Mouse (Mus musculus): ENCODE data around the gene Iqck. TPM values are rescaled to one million over a fixed set of nuclear protein-coding genes. Genes with fewer than 3 reads are reported as not detected.

The Iqck gene
- total and polyA plus RNA-seq, 3 experiments, result 0.39 to 0.68 (median 0.62) TPM

- no peak for TF ChIP-seq E2F4 (IDR thresholded peaks at IDR 0.05; ENCODE audit: insufficient replicate concordance, low read depth, low read length)
- no peak for TF ChIP-seq JUND (conservative IDR thresholded peaks at IDR 0.05; ENCODE audit: low read depth, low read length)
- no peak for TF ChIP-seq ZKSCAN1 (IDR thresholded peaks at IDR 0.05; ENCODE audit: borderline replicate concordance, low read depth, low read length)
- TF ChIP-seq IRF4 (IDR thresholded peaks at IDR 0.05; ENCODE audit: low read depth, low read length), result no peak
- TF ChIP-seq UBTF (IDR thresholded peaks at IDR 0.05; ENCODE audit: low read depth, low read length), result no peak
- TF ChIP-seq CHD1 (IDR thresholded peaks at IDR 0.05; ENCODE audit: low read depth, low read length), result no peak
- TF ChIP-seq ELF1 (IDR thresholded peaks at IDR 0.05; ENCODE audit: low read depth, low read length), result no peak
- TF ChIP-seq BHLHE40 (IDR thresholded peaks at IDR 0.05; ENCODE audit: low read depth, low read length), result no peak
- no peak for TF ChIP-seq ZNF384 (IDR thresholded peaks at IDR 0.05; ENCODE audit: low read depth, low read length)
- no peak for TF ChIP-seq USF1 (IDR thresholded peaks at IDR 0.05; ENCODE audit: low read depth, low read length)
- no peak for TF ChIP-seq POLR2A (IDR thresholded peaks at IDR 0.05; ENCODE audit: low read depth, low read length)
- no peak for TF ChIP-seq GABPA (IDR thresholded peaks at IDR 0.05; ENCODE audit: insufficient replicate concordance, low read depth, low read length)
- no peak for TF ChIP-seq PAX5 (IDR thresholded peaks at IDR 0.05; ENCODE audit: low read length)
- no peak for TF ChIP-seq CHD2 (IDR thresholded peaks at IDR 0.05; ENCODE audit: low read length)
- TF ChIP-seq RCOR1 (conservative IDR thresholded peaks at IDR 0.05; ENCODE audit: low read depth, low read length), result no peak
- TF ChIP-seq ZMIZ1 (IDR thresholded peaks at IDR 0.05; ENCODE audit: low read depth, low read length), result no peak
- Histone ChIP-seq H3K9me3 (replicated peaks; ENCODE audit: low read length) (no peaks in the 10 kb centered on the region), H3K4me3 (replicated peaks in 1 of 3; ENCODE audit: low read depth in 2 of 3, low read length in 2 of 3, poor library complexity in 1 of 3) (no peak overlapping the region), H3K27ac (ENCODE audit: insufficient read depth, low read depth) (no peak overlapping the region), H3K4me1 (ENCODE audit: control insufficient read depth in 1 of 2, insufficient read depth in 2 of 2) (peaks cover 0 to 3% of the 10 kb centered on the region in 2 experiments; a peak in 1 of 4 replicates), H3K36me3 (replicated peaks in 1 of 2; ENCODE audit: control insufficient read depth in 1 of 2, insufficient read depth in 1 of 2, low read length in 1 of 2) (no peaks in the 10 kb centered on the region), H3K27me3 (replicated peaks) (no peaks in the 10 kb centered on the region), H3K9ac (ENCODE audit: insufficient read depth, low read depth) (no peak overlapping the region), H3K79me2 (replicated peaks; ENCODE audit: control insufficient read depth, extremely low read depth, insufficient read depth, poor library complexity, severe bottlenecking) (no peaks in the 10 kb centered on the region), H3K4me2 (ENCODE audit: insufficient read depth, low read depth, poor library complexity, severe bottlenecking) (no peak overlapping the region)
- dilution Hi-C loops (cut with MboI; ENCODE audit: extremely low pct_ligation_motif_present, extremely low pct_unique_long_range_greater_than_20kb, low sequenced_read_pairs), result no loop called here
- in situ Hi-C loops (cut with MboI; ENCODE audit: low pct_ligation_motif_present, low pct_unique_long_range_greater_than_20kb, low sequenced_read_pairs), result no loop called here
- DNase-seq (ENCODE audit: extremely low read depth), result no peak
These were observed 86.7 kb downstream of the Iqck start for GRCm38 (mm10) chr7:118942297-118942696.

- TF ChIP-seq CTCF (conservative IDR thresholded peaks at IDR 0.05 in 1 of 2, IDR thresholded peaks at IDR 0.05 in 1 of 2; ENCODE audit: low read depth in 2 of 2, low read length in 2 of 2) (no peak), IRF4 (IDR thresholded peaks at IDR 0.05; ENCODE audit: low read depth, low read length) (no peak), CHD2 (IDR thresholded peaks at IDR 0.05; ENCODE audit: low read length) (no peak), MYC (IDR thresholded peaks at IDR 0.05; ENCODE audit: low read depth, low read length) (no peak), MAFK (IDR thresholded peaks at IDR 0.05; ENCODE audit: insufficient replicate concordance, low read length) (no peak), ZMIZ1 (IDR thresholded peaks at IDR 0.05; ENCODE audit: low read depth, low read length) (no peak), POLR2AphosphoS2 (IDR thresholded peaks at IDR 0.05; ENCODE audit: low read depth, low read length) (no peak), RCOR1 (conservative IDR thresholded peaks at IDR 0.05; ENCODE audit: low read depth, low read length) (no peak), BHLHE40 (IDR thresholded peaks at IDR 0.05; ENCODE audit: low read depth, low read length) (no peak), ZC3H11A (IDR thresholded peaks at IDR 0.05; ENCODE audit: low read depth, low read length) (no peak), JUND (conservative IDR thresholded peaks at IDR 0.05; ENCODE audit: low read depth, low read length) (no peak), CHD1 (IDR thresholded peaks at IDR 0.05; ENCODE audit: low read depth, low read length) (no peak), KAT2A (IDR thresholded peaks at IDR 0.05; ENCODE audit: insufficient replicate concordance, low read length) (no peak)
- Histone ChIP-seq H3K4me1 (ENCODE audit: control insufficient read depth in 1 of 2, insufficient read depth in 2 of 2) (no peaks in the 10 kb centered on the region), H3K36me3 (replicated peaks in 1 of 2; ENCODE audit: control insufficient read depth in 1 of 2, insufficient read depth in 1 of 2, low read length in 1 of 2) (no peaks in the 10 kb centered on the region), H3K9ac (ENCODE audit: insufficient read depth, low read depth) (no peak overlapping the region), H3K9me3 (replicated peaks; ENCODE audit: low read length) (no peaks in the 10 kb centered on the region), H3K27ac (ENCODE audit: insufficient read depth, low read depth) (no peak overlapping the region), H3K4me3 (replicated peaks in 1 of 3; ENCODE audit: low read depth in 2 of 3, low read length in 2 of 3, poor library complexity in 1 of 3) (no peak overlapping the region), H3K79me2 (replicated peaks; ENCODE audit: control insufficient read depth, extremely low read depth, insufficient read depth, poor library complexity, severe bottlenecking) (no peaks in the 10 kb centered on the region), H3K4me2 (ENCODE audit: insufficient read depth, low read depth, poor library complexity, severe bottlenecking) (no peak overlapping the region), H3K27me3 (replicated peaks) (no peaks in the 10 kb centered on the region)
- in situ Hi-C loops (cut with MboI; ENCODE audit: low pct_ligation_motif_present, low pct_unique_long_range_greater_than_20kb, low sequenced_read_pairs), result no loop called here
- dilution Hi-C loops (cut with MboI; ENCODE audit: extremely low pct_ligation_motif_present, extremely low pct_unique_long_range_greater_than_20kb, low sequenced_read_pairs), result no loop called here
- no peak for DNase-seq (ENCODE audit: extremely low read depth)
These were observed 87.6 kb downstream of the Iqck start for GRCm38 (mm10) chr7:118943170-118943569.
